Mouse (Mus musculus): Measurements from ENCODE around the gene 1600012H06Rik.
"Not testable (repeated sequence)": the region's sequence is repeated elsewhere in the genome, so short reads cannot be mapped to it uniquely, and the experiment has no call there.

1600012H06Rik gene

DNA sequence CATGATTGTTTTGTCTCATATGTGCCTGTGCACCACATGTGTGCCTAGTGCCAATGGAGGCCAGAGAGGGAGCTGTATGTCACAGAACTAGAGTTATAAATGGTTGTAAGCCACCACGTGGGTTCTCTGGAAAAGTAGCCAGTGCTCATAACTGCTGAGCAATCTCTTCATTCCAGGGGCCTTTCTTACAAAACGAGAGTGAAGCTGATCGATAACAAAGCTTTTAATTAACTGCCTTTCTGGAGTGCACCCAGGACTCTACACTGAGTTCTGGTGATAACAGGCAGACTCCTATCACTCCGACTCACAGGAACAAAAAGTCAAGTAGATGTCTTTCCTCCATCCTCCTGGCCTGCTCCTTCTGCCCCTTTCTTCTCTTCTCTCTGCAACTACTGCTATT is 57.1 kb downstream of the 1600012H06Rik start:
- in situ Hi-C loops (cut with MboI; ENCODE audit: low sequenced_read_pairs), result not testable (repeated sequence)

DNA sequence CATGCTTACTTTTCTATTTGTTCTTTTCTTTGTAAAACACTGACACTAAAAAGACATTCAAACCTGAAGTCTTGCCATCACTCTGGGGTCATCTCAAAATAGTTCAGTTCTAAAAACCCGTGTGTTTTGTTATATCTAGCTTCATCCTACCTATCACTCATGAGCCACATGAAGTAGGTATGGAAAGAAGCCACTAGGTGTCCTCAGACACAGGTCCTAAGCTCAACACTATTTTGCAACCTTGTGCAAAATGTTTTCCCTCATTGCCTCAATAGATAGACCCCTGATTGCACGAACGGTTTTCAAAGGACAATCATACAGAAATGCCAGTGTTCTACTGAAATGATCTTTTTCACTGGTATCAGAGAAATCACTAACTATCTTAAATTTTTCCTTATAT is 66.1 kb downstream of the 1600012H06Rik start:
- in situ Hi-C loops (cut with MboI; ENCODE audit: low sequenced_read_pairs), result not testable (repeated sequence)

Measured in CH12F3 (cell line).